Mouse (Mus musculus): Measurements from ENCODE around the gene Arhgef2.
A peak's percentile ranks its signal among the peaks of the same experiment; 100 is the strongest.

Gene Arhgef2

GRCm38 (mm10) chr3:88684980-88685941 is 79.5 kb downstream of the Arhgef2 start, which contains the start of gene Khdc4:
Gene Khdc4 (plus strand): TSS chr3:88685803.
- peak; percentile 96 for DNase-seq

- DNase-seq = peak; percentile 56
Observed at GRCm38 (mm10) chr3:88685958-88686451, 80.2 kb downstream of the Arhgef2 start.

GRCm38 (mm10) chr3:88686734-88687611 is 81.2 kb downstream of the Arhgef2 start:
- DNase-seq = peak; percentile 24

- DNase-seq = no peak
Observed at GRCm38 (mm10) chr3:88689079-88689478, 83.3 kb downstream of the Arhgef2 start.

- no peak for DNase-seq
Observed at GRCm38 (mm10) chr3:88695545-88695944, 89.8 kb downstream of the Arhgef2 start.
